Mouse (Mus musculus): ENCODE measurements around the gene C9orf72. TPM values are rescaled to one million over a fixed set of nuclear protein-coding genes. Genes with fewer than 3 reads are reported as not detected.

C9orf72 gene
- polyA plus RNA-seq, 1 experiment, result not detected

DNA sequence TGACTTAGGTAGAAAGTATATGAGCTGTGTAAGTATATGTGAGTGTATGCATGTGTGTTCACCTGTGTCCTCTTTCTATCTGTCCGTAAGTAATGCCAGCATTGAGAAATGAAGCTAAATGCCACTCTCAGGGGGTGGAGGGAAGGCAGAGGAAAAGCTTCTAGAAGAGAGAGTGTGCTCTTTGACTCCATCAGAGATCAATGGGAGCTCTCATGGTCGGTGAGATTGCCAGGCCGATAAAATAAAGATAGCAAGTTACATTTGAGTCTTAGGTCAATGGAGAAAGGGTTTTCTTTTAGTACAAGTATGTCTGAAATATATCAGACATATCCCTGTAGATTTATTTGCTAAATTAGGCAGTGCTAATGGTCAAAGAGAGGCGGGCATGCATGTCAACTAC lies 77.6 kb downstream of the C9orf72 start:
- no peak for TF ChIP-seq TAL1 (IDR thresholded peaks at IDR 0.05; ENCODE audit: low read length)
- no peak for TF ChIP-seq GATA1 (IDR thresholded peaks at IDR 0.05; ENCODE audit: low read length)
- Histone ChIP-seq H3K9me3 (ENCODE audit: control insufficient read depth, low read length) (no peaks in the 10 kb centered on the region), H3K4me1 (ENCODE audit: control insufficient read depth) (no peaks in the 10 kb centered on the region; the same call in 1 of the 2 replicates), H3K4me3 (replicated peaks) (no peak overlapping the region), H3K27me3 (ENCODE audit: control insufficient read depth) (no peaks in the 10 kb centered on the region), H3K36me3 (ENCODE audit: control insufficient read depth) (no peaks in the 10 kb centered on the region)

DNA sequence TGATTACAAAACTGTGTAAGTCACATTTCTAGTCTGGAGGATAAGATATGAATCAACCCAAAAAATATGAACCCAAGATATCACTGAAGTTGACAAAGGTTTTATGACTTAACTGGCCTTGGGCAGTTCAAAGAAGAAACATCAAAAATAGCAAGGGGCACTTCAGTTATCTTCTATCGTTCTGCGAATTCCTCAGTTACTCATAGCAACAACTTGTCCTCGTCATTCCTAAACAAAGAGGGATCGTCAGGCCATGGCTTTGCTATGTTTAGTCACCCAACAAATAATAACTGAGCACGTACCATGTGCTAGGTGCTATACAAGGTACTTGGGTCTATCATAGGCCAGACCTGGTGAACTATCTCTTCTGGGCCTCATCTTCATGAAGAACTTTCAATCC lies 79.4 kb downstream of the C9orf72 start:
- no peak overlapping the region for H3K4me3 ChIP-seq (replicated peaks)
- no peaks in the 10 kb centered on the region for H3K36me3 ChIP-seq (ENCODE audit: control insufficient read depth)
- no peaks in the 10 kb centered on the region; the same call in 1 of the 2 replicates for H3K4me1 ChIP-seq (ENCODE audit: control insufficient read depth)
- H3K27me3 ChIP-seq (ENCODE audit: control insufficient read depth), result no peaks in the 10 kb centered on the region
- H3K9me3 ChIP-seq (ENCODE audit: control insufficient read depth, low read length), result no peaks in the 10 kb centered on the region
- no peak for TF ChIP-seq TAL1 (IDR thresholded peaks at IDR 0.05; ENCODE audit: low read length)

DNA sequence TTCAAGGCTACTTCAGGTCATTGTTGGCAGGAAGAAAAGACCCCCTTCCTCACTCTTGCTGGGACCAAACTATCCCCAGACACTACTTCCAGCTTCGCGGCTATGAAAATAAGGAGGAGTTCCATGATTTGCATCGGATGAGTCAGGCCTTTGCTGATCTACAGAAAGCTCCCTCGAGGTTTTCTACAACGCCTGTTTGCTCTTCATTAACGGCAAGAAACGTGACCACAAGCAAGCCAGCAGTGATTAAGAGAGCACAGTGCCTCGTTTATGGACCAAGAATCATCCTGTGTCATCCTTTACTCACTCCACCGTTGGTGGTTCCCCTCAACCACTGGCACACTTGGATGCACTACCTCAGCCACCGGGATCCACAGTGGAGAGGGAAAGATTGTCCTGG lies 80.2 kb downstream of the C9orf72 start:
- Histone ChIP-seq H3K27me3 (ENCODE audit: control insufficient read depth) (no peaks in the 10 kb centered on the region), H3K9me3 (ENCODE audit: control insufficient read depth, low read length) (no peaks in the 10 kb centered on the region), H3K36me3 (ENCODE audit: control insufficient read depth) (no peaks in the 10 kb centered on the region), H3K4me1 (ENCODE audit: control insufficient read depth) (no peaks in the 10 kb centered on the region; the same call in 1 of the 2 replicates), H3K4me3 (replicated peaks) (no peak overlapping the region)
- TF ChIP-seq GATA1 (IDR thresholded peaks at IDR 0.05; ENCODE audit: low read length) (no peak), TAL1 (IDR thresholded peaks at IDR 0.05; ENCODE audit: low read length) (no peak)

DNA sequence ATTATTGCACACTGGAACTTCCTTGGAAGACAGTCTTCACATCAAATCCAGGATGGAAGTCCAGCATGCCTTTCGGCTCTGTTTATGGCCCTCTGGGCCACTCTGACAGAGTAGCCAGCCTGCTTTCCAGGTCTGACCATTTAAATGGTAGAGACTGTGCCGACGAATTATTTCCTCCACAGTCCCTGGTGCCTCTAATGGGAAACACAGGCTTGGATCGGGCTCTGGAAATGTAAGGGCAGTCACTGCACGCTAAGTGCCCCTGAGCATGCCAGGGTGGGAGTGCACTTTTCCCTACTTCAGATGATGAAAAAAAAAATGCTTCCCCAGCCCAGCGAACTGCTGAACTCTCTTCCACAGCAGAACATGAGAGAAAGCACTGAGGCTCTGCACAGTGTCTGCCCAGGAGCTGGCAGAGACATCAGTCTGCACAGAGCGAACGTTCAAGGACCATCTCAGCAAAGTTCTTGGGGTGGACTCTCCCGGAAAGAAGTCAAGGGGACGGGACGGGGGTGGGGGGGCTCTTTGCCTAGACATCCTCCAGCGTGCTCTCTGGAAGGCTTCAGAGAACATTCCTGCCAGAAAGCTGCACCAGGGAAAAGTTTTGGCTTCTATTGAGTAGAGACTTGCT lies 82.4 kb downstream of the C9orf72 start:
- Histone ChIP-seq H3K4me3 (replicated peaks) (no peak overlapping the region), H3K36me3 (ENCODE audit: control insufficient read depth) (no peaks in the 10 kb centered on the region), H3K9me3 (ENCODE audit: control insufficient read depth, low read length) (no peaks in the 10 kb centered on the region), H3K4me1 (ENCODE audit: control insufficient read depth) (peaks cover 3% of the 10 kb centered on the region), H3K27me3 (ENCODE audit: control insufficient read depth) (no peaks in the 10 kb centered on the region)
- TF ChIP-seq TAL1 (IDR thresholded peaks at IDR 0.05; ENCODE audit: low read length) (no peak), GATA1 (IDR thresholded peaks at IDR 0.05; ENCODE audit: low read length) (no peak)

Other genes starting within 250 kb of the C9orf72 start
- gene Ifnk, start 74.1 kb downstream of the C9orf72 start, polyA plus RNA-seq (2012), result not detected in 2 replicates
- gene Mob3b, start 68.7 kb downstream of the C9orf72 start, polyA plus RNA-seq (2012), result 0.01 TPM in 1 of 2 replicates, not detected in the other

Data from erythroblast, embryonic 14.5 days (primary cell).